Mouse (Mus musculus) monocyte, adult 59 days (primary cell): ENCODE measurements around the gene Ces5a. TPM values are rescaled to one million over a fixed set of nuclear protein-coding genes. Genes with fewer than 3 reads are reported as not detected.

Experiments used
- total RNA-seq, 2 experiments: library from RNA; stranded (reverse); gene quantifications; one replicate each; pipeline ENCODE4 v1.2.4; 2023

Ces5a gene
- total RNA-seq, result not detected

GRCm38 (mm10) chr8:93535730-93536129 is at the start of gene Ces5a:
Gene Ces5a, minus strand, starts transcription at chr8:93535830.

Other genes with a start within 250 kb of the Ces5a start
- gene Ces1g, start 198.5 kb downstream of the Ces5a start, total RNA-seq, result not detected
- not detected for gene Ces1h, start 156.1 kb downstream of the Ces5a start, total RNA-seq